Mouse (Mus musculus): Measurements from ENCODE around the gene Ern1.
"Not testable (repeated sequence)": the region's sequence is repeated elsewhere in the genome, so short reads cannot be mapped to it uniquely, and the experiment has no call there.

Gene Ern1

GRCm38 (mm10) chr11:106479619-106480529 is 7.8 kb downstream of the Ern1 start:
- no peak for DNase-seq

GRCm38 (mm10) chr11:106478745-106479144 is 8.9 kb downstream of the Ern1 start:
- no peak for DNase-seq

GRCm38 (mm10) chr11:106477505-106478160 is 10.0 kb downstream of the Ern1 start:
- DNase-seq = no peak

- no peak for DNase-seq
Measured at GRCm38 (mm10) chr11:106475309-106475708, 12.3 kb downstream of the Ern1 start.

DNA sequence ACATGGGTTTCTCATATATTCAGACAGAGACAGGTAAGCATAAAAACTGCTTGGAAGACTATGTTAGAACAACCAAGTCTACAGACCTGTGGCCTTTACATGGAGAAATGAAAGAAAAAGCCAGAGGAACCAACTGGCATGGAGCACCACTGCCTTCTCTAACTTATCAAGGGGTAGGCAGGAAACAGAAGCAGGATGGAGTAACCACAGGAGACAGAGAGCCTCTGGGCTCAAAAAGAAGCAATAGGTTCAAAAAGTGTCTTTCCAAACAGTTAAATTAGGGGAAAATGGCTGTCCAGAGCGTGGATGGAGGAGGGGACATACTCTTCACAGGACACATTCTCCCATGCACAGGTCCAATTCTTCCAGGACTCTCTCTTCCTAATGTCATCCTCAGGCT is 16.0 kb downstream of the Ern1 start:
- DNase-seq = no peak

DNA sequence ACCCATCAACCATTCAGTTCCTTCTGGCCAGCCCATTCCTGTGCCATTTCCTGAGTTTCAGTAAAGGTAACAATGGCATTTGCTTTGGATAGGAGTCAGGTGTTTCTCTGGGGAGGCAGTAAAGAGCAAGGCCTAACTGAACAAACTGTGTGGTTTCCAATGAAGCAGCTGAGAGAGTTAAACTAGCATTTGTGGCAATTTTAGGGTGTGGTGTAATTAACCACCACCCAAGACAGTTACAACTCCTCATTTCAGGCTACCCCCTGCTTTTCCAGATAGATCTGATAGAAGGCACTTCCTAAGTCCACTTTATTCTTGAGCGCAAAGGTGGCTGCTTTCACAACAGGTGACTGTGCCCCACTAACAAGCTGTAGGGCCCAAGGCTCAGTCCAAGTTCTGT is 19.1 kb downstream of the Ern1 start:
- DNase-seq = no peak

- no peak for DNase-seq
Measured at GRCm38 (mm10) chr11:106465932-106466331, 21.7 kb downstream of the Ern1 start.

DNA sequence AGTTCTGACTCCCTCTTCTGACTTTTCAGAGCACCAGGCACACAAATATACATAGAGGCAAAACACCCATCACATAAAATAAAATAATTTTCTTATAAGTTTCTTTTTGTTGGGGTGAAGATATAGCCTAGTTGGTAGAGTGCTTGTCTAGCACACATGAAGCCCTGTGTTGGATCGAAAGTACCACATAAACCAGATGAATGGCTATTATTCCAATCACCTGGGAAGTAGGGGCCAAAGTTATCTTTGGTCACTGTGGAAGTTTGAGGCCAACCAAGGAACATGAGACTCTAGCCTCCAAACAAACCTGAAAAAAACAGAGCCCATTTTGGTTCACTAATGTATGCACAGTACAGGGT is 22.1 kb downstream of the Ern1 start:
- DNase-seq = no peak

DNA sequence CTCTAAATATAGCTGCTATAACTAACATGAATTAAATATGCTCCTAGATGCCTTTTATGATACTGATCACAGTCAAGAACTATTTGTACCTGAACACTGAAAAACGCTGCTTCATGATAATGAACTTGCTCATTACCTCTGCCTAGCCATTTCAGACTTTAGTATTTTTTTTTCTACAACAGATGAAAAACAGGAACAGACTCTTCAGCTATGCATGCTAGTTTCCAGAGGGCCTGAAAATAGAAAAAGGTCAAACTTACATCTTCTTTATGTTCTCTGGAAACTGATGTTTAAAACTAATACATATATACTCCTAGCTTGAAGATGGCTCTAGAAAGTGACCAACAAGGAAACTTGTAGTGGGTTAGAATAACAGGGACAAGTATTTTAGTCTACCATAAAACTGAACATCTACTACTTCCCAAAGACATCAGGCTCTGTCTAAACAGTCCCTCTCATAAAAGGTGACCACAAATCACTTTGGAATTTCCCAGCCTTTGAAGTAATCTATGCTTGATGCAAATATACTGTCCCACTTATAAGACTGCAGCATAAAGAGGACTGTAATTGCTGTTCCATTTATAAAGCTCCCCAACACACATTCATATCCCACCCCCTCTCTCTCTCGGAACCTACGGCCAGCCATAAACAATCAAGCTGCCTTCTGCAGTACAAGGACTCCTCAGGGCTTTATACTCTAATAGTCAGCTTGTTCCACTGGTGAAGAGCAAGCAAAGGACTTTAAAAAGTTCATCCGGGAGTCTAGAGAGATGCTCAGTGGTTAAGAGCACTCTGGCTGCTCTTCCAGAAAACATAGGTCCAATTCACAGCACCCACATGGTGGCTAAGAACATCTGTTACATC is 22.7 kb downstream of the Ern1 start:
- DNase-seq = no peak

DNA sequence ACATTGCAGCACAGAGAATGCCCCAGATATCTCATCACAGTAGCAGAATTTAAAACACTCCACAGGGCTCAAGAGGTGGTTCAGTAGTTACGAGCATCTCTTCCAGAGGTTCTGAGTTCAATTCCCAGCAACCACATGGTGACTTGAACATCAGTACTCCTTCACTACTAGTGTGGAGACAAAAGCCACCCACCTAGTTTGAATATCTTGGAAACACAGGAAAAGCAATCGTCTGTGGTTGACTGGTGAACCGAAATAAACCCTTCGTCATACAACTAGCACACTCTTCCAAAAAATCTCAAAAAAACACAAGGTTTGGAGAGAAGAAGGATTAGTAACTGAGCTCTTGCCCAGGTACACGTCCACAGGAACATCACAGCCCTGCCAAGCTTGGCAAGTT is 23.8 kb downstream of the Ern1 start:
- no peak for DNase-seq

DNA sequence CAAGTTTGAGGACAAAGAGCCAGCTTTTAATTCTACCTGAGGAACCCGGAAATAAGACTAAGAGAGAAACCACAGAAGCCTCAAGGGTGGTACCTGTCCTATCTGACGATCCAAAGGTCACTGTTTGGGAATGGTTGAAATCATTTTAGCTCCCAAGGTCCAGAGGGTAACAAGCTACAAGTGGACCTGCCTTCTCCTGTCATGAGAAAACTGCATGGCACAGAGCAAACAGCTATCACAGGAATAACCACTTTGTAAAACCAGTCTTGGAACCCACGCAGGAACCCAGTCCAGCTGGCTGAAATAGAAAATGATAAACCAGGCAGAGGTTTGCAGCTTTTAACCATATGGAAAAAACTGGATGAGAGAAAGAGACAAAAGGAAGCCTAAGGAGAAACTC is 25.3 kb downstream of the Ern1 start:
- DNase-seq = no peak

DNA sequence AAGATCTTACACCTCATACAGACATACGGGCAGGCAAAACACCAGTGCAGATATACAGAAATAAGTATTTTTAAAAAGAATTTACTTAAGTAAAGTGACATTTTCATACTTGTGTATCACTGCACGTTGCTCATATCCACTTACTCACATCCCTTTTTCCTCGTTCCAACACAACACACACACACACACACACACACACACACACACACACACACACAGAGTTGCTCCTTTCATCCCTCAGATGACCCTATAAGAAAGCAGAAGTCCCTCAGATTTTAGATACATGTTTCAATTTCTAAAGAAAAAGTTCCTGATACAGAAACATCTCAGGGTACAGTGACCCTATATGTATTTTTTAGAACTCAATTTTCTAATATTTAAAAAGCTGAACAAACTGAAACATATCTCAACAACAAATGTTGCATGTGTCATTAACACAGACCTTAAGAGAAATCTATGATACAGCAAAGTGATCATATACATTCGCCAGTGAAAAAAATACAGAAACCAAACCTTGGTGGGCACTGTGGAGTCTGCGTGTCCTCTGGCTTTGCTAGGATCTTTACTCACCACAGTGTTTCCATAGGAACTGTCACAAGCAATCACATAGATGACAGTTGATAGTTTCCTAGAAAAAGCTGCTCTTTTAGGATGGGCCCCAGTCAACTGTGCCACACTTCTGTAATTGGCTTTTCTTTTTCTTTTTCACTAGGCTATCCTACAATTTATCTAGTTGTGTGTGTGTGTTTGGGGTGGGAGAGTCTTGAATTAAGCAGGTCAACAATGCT is 26.3 kb downstream of the Ern1 start:
- DNase-seq = no peak

DNA sequence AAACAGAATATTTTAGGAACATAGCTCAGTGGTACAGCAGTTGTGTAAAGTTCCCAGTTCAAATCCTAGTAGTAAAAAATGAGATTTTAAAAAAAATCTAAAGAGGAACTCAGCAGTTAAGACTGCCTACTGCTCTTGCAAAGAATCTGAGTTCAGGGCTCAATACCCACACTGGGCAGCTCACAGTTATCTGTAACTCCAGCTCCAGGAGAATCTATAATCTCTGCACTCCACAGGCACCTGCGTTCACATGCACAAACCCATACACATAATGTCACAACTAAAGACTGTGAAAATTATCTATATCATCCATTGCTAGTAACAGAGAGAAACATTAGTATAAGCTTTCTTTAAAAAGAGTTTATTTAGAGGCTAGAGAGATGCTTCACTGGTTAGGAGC is 27.0 kb downstream of the Ern1 start:
- DNase-seq = no peak

DNA sequence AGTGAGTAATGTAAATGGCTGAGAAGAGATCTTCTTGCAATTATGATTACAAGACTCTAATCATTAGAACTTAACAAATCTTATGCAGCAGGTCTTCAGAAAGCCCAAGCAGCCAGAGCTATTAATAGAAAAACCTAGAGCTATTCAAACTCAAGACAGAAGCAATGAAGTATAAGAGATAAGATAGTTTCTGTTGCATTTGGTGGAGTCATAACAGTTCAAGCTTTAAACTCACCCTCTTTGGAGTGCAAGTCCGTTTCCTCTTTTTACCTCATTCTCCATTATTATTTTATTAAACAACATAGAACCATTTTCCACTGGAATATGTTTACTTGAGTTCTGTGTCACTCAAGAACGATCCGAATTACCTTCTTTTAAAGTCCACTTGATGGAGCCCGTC is 29.1 kb downstream of the Ern1 start:
- no peak for DNase-seq

- DNase-seq = no peak
Measured at GRCm38 (mm10) chr11:106443646-106444045, 44.0 kb downstream of the Ern1 start.

DNA sequence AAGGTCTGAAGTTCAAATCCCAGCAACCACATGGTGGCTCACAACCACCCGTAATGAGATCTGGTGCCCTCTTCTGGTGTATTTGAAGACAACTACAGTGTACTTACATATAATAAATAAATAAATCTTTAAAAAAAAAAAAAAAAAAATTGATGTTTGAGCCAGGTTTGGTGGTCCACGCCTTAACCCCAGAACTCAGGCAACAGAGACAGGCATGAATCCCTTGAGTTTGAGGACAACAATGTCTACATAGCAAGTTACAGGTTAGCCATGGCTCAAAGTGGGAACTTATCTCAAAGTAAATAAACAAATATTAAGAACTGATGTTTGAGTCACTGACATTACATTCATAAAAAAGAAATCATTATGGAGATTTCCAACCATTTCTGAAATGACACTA is 45.1 kb downstream of the Ern1 start:
- DNase-seq = not testable (repeated sequence)

GRCm38 (mm10) chr11:106440318-106440717 is 47.3 kb downstream of the Ern1 start:
- no peak for DNase-seq

GRCm38 (mm10) chr11:106439355-106439754 is 48.3 kb downstream of the Ern1 start:
- DNase-seq = no peak

- DNase-seq = no peak
Measured at GRCm38 (mm10) chr11:106438524-106439177, 49.0 kb downstream of the Ern1 start.

- DNase-seq = no peak
Measured at GRCm38 (mm10) chr11:106437543-106437942, 50.1 kb downstream of the Ern1 start.

DNA sequence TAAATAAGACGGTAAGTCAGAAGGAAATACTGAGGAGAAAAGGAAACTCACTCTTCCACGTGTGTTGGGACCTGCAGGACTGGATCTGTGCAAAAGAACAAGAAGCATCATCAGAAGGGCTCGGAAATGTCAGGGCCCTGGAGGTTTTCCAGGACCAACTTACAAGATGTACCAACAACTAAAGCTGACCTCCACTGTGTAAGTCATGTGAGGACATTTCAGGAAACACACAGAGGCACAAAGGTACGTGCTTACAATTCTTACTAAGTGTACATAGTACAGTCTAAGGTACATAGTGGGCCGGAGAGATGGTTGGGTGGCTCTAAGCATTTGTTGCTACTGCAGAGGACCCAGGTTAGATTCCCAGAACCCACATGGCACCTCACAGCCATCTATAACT is 50.6 kb downstream of the Ern1 start:
- no peak for DNase-seq

GRCm38 (mm10) chr11:106430392-106430791 is 57.3 kb downstream of the Ern1 start:
- no peak for DNase-seq
